Mouse (Mus musculus) embryonic facial prominence, embryonic 15.5 days (tissue): ENCODE measurements around the gene Pnp. TPM values are rescaled to one million over a fixed set of nuclear protein-coding genes. Genes with fewer than 3 reads are reported as not detected.
"Not testable (repeated sequence)": the region's sequence is repeated elsewhere in the genome, so short reads cannot be mapped to it uniquely, and the experiment has no call there.

ENCODE experiments used
- ATAC-seq: fragments of 200-750 bp; cut with Nextera tagmentation; 2 replicates; pipeline ENCODE4 v1.8.0; 2017; ENCODE audit warnings: low read depth, moderate TSS enrichment; ENCODE audit not compliant: insufficient number of reproducible peaks, low FRiP score, low TSS enrichment
- H3K27ac ChIP-seq: fragments of 300-500 bp; sonication (generic); replicated peaks from 2 replicates; pipeline ENCODE4 v1.5.1; 2015; ENCODE audit warnings: mild to moderate bottlenecking, inconsistent platforms
- H3K27me3 ChIP-seq: fragments of 300-500 bp; sonication (generic); 2 replicates; pipeline ENCODE4 v1.6.1; 2015; ENCODE audit warnings: inconsistent platforms
- H3K36me3 ChIP-seq: fragments of 300-500 bp; sonication (generic); 2 replicates; pipeline ENCODE4 v1.6.1; 2015; ENCODE audit warnings: mild to moderate bottlenecking, inconsistent platforms
- H3K4me1 ChIP-seq: fragments of 300-500 bp; sonication (generic); 2 replicates; pipeline ENCODE4 v1.6.1; 2015; ENCODE audit warnings: inconsistent platforms
- H3K4me2 ChIP-seq: fragments of 300-500 bp; sonication (generic); replicated peaks from 2 replicates; pipeline ENCODE4 v1.6.1; 2015; ENCODE audit warnings: mild to moderate bottlenecking, inconsistent platforms
- H3K4me3 ChIP-seq: fragments of 300-500 bp; sonication (generic); replicated peaks from 2 replicates; pipeline ENCODE4 v1.5.1; 2015; ENCODE audit warnings: mild to moderate bottlenecking, inconsistent platforms
- H3K9ac ChIP-seq: fragments of 300-500 bp; sonication (generic); 2 replicates; pipeline ENCODE4 v1.6.1; 2015; ENCODE audit warnings: inconsistent platforms
- H3K9me3 ChIP-seq: fragments of 300-500 bp; sonication (generic); replicated peaks from 2 replicates; pipeline ENCODE4 v1.6.1; 2016; ENCODE audit warnings: inconsistent platforms
- WGBS: fragments of 180-500 bp; shearing (Covaris S2); methylation state at CpG from one replicate; pipeline ENCODE4 v1.1.7; 2015; 5-methylcytosine and 5-hydroxymethylcytosine counted together
- polyA plus RNA-seq: library from polyadenylated mRNA; unstranded; fragments of >200 nt; fragmentation: Nextera tagmentation; extraction: Ambion mirVana; gene quantifications from 2 replicates; pipeline ENCODE4 v1.2.1, GENCODE M21; 2015

Gene Pnp
- polyA plus RNA-seq, 1 experiment from 2014 or later: 55.5 TPM

DNA sequence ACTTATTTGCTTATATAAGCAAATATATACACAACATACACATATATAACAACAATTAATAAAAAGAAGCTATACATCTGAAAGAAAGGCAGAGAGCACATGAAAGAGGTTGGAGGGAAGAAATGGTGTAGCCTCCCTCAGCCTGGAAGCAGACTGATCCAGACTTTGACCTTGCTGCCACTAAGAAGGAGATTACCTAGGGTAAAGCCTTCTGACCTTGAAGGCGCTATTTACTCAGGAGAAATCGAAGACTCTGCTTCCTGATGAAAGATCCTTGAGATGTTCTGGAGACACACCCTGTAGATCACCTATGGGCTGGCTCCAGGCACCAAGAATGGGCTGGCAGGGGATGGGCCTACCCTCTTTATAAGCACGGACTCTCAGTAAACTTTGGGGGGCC is 83.8 kb downstream of the Pnp start:
- not testable (repeated sequence) for H3K27me3 ChIP-seq, H3K4me2 ChIP-seq, H3K9ac ChIP-seq, H3K27ac ChIP-seq, H3K4me3 ChIP-seq, H3K9me3 ChIP-seq, H3K4me1 ChIP-seq, H3K36me3 ChIP-seq, ATAC-seq
- 89% methylated on average over 3 of the region's 3 CpGs for WGBS

Other genes starting within 250 kb of the Pnp start
- gene Olfr747, start 237.9 kb upstream of the Pnp start, polyA plus RNA-seq: not detected in 2 replicates
- gene Olfr748, start 223.7 kb upstream of the Pnp start, polyA plus RNA-seq: 0.05 and 0.08 TPM in 2 replicates
- gene Olfr749, start 186.0 kb upstream of the Pnp start, polyA plus RNA-seq: 0.43 TPM in 1 of 2 replicates, not detected in the other
- gene Ttc5, start 145.6 kb upstream of the Pnp start, polyA plus RNA-seq: 71.5 and 80.0 TPM in 2 replicates
- not detected in 2 replicates for gene Ccnb1ip1, start 123.3 kb upstream of the Pnp start, polyA plus RNA-seq
- gene Parp2, start 123.2 kb upstream of the Pnp start, polyA plus RNA-seq: 58.4 and 59.3 TPM in 2 replicates
- 5.2 and 7.1 TPM in 2 replicates for gene Tep1, start 60.5 kb upstream of the Pnp start, polyA plus RNA-seq
- 0.24 and 0.45 TPM in 2 replicates for gene Klhl33, start 33.6 kb upstream of the Pnp start, polyA plus RNA-seq
- 155 and 158 TPM in 2 replicates for gene Osgep, start 6.2 kb upstream of the Pnp start, polyA plus RNA-seq
- 187 and 190 TPM in 2 replicates for gene Apex1, start 6.1 kb upstream of the Pnp start, polyA plus RNA-seq
- gene Pip4p1, start 226 bp upstream of the Pnp start, polyA plus RNA-seq: 53.8 and 57.4 TPM in 2 replicates
- not detected in 2 replicates for gene Gm49342, start 13.4 kb downstream of the Pnp start, polyA plus RNA-seq
- 0.25 and 0.85 TPM in 2 replicates for gene Pnp2, start 24.9 kb downstream of the Pnp start, polyA plus RNA-seq
- 0.52 and 0.54 TPM in 2 replicates for gene Rnase10, start 76.7 kb downstream of the Pnp start, polyA plus RNA-seq
- gene Rnase9, start 110.8 kb downstream of the Pnp start, polyA plus RNA-seq: not detected in 2 replicates
- gene Rnase11, start 119.1 kb downstream of the Pnp start, polyA plus RNA-seq: not detected in 2 replicates
- gene Rnase12, start 126.6 kb downstream of the Pnp start, polyA plus RNA-seq: 0.43 and 0.56 TPM in 2 replicates
- gene Olfr750, start 143.4 kb downstream of the Pnp start, polyA plus RNA-seq: not detected in 2 replicates
- 55.5 and 57.1 TPM in 2 replicates for gene Rnase4, start 160.0 kb downstream of the Pnp start, polyA plus RNA-seq
- 8.2 and 11.0 TPM in 2 replicates for gene Ang, start 160.1 kb downstream of the Pnp start, polyA plus RNA-seq
- not detected in 2 replicates for gene Eddm3b, start 183.3 kb downstream of the Pnp start, polyA plus RNA-seq
- 0.92 and 2.0 TPM in 2 replicates for gene Rnase6, start 192.8 kb downstream of the Pnp start, polyA plus RNA-seq
- gene Rnase1, start 215.7 kb downstream of the Pnp start, polyA plus RNA-seq: 2.9 and 3.2 TPM in 2 replicates
- gene Rnase2b, start 231.2 kb downstream of the Pnp start, polyA plus RNA-seq: not detected in 2 replicates